Mouse (Mus musculus) natural killer cell, adult 2 months (primary cell): ENCODE measurements around the gene Arhgap23.

ENCODE experiments used
- DNase-seq, 2 experiments: peaks; one replicate each; pipeline ENCODE4 v3.0.0; 2022; ENCODE audit warnings: low spot score in 2 of 2

Gene Arhgap23

DNA sequence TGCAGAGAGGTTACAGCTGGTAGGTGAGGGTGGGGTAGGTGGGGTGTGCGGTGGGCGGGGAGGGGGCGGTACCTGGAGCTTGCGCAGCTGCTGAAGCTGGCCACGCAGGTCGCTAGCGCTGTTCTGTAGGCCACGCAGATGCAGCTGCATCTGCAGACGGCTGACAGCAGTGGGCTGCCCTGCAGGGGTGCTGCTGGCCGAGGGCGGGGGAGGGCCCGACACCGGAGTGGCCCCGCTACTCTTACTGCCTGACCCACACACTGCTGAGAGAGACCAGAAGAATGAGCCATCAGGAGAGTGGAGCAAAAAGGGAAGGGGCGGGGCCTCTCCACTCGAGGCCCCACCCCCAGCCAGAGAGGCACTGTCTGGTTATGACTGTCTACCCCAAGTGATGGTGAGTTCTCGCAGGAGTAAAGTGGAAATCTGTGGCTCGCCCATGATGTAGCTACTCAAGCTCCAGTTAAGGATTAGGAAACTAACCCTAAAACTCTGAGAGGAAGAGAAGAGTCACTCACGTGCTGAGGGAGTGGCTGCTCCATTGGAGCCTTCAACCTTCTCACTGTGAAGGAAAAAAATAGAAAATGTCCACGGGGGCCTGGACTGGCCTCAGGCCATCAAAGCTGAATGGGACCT, 117.7 kb downstream of the Arhgap23 start:
- peak in 1 of 2 experiments; percentile 48 for DNase-seq

DNA sequence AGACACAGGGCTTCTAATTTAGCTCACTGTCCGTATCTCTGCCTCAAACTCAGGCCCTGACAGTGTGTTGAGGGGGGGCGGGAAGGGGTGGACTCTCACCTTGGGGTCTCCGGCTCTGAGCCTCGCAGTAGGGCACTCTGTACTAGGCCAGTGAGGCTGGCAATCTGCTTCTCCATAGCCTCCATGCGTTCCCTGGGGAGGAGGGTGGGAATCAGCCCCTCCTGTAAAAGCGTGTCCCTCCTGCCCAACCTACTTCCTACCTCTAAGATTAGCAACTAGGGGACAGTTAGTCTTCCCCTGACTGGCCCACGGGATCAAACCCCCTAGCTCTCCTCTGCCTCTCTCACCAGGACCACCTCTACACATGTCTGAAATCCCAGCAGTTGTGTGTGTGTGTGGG, 118.3 kb downstream of the Arhgap23 start:
- no peak for DNase-seq

GRCm38 (mm10) chr11:97534442-97535307, 119.3 kb downstream of the Arhgap23 start:
- DNase-seq: no peak

DNA sequence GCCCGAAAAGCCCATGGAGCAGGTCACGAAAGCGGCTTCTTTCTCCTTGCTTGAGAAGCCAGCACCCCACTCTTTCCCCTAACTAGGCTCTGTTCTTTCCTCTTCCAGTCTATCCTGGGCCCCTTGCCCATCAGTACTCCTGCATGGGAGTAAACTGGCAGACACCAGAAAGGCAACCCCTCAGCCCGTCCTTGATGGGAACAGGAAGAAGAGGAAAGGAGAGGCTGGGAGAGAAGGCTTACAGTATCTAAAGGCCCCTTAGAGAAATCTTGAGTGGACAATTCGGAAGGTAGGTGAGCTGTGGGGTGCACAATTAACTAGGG, 119.9 kb downstream of the Arhgap23 start:
- no peak for DNase-seq

GRCm38 (mm10) chr11:97535660-97536059, 120.3 kb downstream of the Arhgap23 start:
- DNase-seq: no peak

GRCm38 (mm10) chr11:97536083-97536747, 120.9 kb downstream of the Arhgap23 start:
- no peak for DNase-seq

- no peak for DNase-seq
Observed at GRCm38 (mm10) chr11:97536835-97537579, 121.7 kb downstream of the Arhgap23 start.

DNA sequence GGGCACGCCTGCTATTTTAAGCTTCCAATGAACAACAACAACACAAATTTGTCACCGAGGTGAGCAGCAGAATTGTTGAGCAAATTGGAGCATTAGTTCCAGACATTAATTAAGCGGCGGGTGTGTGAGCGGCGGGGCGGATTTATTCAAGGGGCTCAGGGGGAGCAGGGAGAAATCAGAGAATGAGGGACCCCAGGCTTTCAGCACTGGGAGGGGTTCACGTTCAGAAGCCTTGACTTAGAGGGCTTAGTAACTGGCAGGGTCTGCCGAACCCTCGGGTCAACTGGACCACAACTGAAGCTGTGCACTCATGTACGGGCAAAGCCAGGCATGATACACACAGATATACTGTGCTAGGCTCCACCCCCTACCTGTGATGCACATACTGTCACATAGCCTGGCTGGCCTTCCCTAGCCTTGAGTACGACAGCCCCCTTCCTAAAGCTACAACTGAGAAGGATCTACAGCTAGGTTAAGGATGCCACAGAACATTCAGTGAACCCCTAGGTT, 122.3 kb downstream of the Arhgap23 start:
- no peak for DNase-seq

- DNase-seq: no peak
Observed at GRCm38 (mm10) chr11:97539622-97540021, 124.3 kb downstream of the Arhgap23 start.

GRCm38 (mm10) chr11:97540136-97540535, 124.8 kb downstream of the Arhgap23 start:
- no peak for DNase-seq

- DNase-seq: no peak
Observed at GRCm38 (mm10) chr11:97540604-97541003, 125.3 kb downstream of the Arhgap23 start.

- no peak for DNase-seq
Observed at GRCm38 (mm10) chr11:97542171-97543150, 127.1 kb downstream of the Arhgap23 start.

- DNase-seq: no peak
Observed at GRCm38 (mm10) chr11:97543181-97543733, 127.9 kb downstream of the Arhgap23 start.

DNA sequence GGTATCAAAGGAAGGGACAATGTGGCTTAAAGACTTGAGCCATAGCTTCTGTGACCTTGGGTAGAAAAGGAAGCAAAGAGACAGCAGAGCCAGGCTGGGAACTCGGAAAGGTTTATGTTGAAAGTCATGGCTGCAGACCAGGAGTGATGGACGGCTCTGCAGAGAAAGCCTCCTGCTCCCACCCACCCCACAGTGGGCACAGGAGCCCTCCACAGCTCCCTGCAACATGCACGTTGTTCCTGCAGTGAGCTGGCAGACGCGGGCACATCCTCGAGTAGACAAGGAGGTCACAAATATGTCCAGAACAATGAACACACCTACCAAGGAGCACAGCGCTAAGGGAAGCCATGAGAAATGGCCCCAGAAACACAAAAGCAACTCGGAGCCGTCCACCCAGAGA, 128.6 kb downstream of the Arhgap23 start:
- no peak for DNase-seq

DNA sequence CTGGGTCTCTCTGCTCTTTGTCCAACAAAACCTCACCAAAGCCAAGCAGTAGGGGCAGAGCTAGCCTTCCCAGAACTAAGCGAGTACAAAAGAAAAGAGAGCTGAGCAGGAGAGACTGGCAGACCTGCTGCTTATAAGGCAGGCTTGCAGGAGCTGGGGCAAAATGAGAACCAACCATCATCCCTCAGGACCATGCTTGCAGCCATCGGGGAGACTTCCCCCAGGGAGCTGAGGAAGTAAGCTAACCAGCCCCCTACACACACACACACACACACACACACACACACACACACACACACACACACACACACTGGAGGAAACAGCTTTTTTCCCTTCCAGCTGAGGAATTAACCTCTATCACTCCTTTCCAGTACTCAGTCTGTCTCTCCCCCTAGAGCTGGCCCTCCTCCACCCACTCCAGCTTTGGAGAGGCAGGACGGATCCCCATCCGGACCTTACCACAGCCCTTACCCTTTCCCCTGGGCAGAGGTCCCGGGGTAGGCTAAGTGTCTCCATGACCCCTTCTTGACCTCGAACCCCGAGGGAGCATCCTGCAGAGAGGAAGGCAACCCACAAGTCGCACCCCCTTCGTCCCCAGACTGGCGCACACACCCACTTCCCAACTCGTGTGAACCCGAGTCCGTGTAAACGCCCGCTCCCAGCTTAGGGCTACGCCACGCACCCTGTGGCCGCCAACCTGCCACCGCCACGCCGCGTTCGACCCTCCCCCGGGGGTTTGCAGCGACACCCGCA, 130.7 kb downstream of the Arhgap23 start:
- DNase-seq: no peak

DNA sequence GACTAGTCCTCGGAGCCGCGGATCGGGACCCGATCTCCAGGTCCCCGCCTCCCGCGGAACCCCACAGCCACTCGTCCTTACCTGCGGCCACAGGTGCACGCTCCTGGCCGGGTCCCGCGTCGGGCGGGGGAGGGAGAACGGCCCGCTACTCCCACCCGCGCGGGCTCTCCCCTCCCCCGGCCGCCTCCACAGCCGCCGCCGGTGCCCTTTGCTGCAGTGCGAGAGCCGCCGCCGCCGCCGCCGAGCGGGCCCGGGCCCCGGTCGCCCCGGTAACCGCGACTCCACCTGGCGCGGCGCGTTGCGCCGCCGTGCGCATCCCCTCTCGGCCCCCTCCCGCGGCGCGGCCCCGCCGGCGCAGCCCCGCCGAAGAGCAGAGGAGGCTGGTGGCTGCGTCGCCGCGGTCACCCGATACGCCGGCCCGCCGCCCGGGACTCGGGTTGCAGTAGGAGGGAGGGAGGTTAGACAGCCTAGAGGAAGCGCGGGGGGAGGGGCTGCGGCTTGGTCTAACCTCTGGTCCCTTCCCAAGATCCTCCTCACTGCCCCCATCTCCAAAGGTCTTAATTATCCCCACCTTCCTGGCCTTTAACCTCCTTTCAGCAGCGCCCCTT, 131.6 kb downstream of the Arhgap23 start:
- DNase-seq: no peak

GRCm38 (mm10) chr11:97547957-97548706, 132.8 kb downstream of the Arhgap23 start:
- DNase-seq: no peak

- no peak for DNase-seq
Observed at GRCm38 (mm10) chr11:97548757-97549156, 133.4 kb downstream of the Arhgap23 start.
